Mouse (Mus musculus): Measurements from ENCODE around the gene Pctp. TPM values are rescaled to one million over a fixed set of nuclear protein-coding genes. Genes with fewer than 3 reads are reported as not detected.

Gene Pctp
- polyA plus RNA-seq, 1 experiment from 2014 or later = 0.90 TPM

GRCm38 (mm10) chr11:89986516-89986915 is 16.2 kb downstream of the Pctp start:
- WGBS = 93% methylated on average over 8 of the region's 8 CpGs
- no peak overlapping the region for H3K4me2 ChIP-seq (ENCODE audit: low read depth, low read length)
- ATAC-seq (ENCODE audit: low read depth) = no peak
- no peaks in the 10 kb centered on the region for H3K36me3 ChIP-seq (ENCODE audit: control insufficient read depth, insufficient read depth, low read length)
- H3K4me3 ChIP-seq (ENCODE audit: low read depth, low read length) = no peak overlapping the region
- H3K9me3 ChIP-seq (ENCODE audit: control insufficient read depth, low read length) = no peaks in the 10 kb centered on the region
- H3K9ac ChIP-seq (replicated peaks; ENCODE audit: low read depth, low read length) = no peak overlapping the region
- no peaks in the 10 kb centered on the region for H3K27me3 ChIP-seq (ENCODE audit: control insufficient read depth, insufficient read depth, low read length)
- no peaks in the 10 kb centered on the region for H3K4me1 ChIP-seq (ENCODE audit: control insufficient read depth, insufficient read depth, low read length)
- no peak overlapping the region for H3K27ac ChIP-seq (ENCODE audit: low read depth, low read length)

GRCm38 (mm10) chr11:89985200-89986187 is 17.2 kb downstream of the Pctp start:
- Histone ChIP-seq H3K4me3 (ENCODE audit: low read depth, low read length) (no peak overlapping the region), H3K27me3 (ENCODE audit: control insufficient read depth, insufficient read depth, low read length) (no peaks in the 10 kb centered on the region), H3K36me3 (ENCODE audit: control insufficient read depth, insufficient read depth, low read length) (no peaks in the 10 kb centered on the region), H3K4me1 (ENCODE audit: control insufficient read depth, insufficient read depth, low read length) (no peaks in the 10 kb centered on the region), H3K9ac (replicated peaks; ENCODE audit: low read depth, low read length) (no peak overlapping the region), H3K4me2 (ENCODE audit: low read depth, low read length) (no peak overlapping the region), H3K27ac (ENCODE audit: low read depth, low read length) (no peak overlapping the region), H3K9me3 (ENCODE audit: control insufficient read depth, low read length) (no peaks in the 10 kb centered on the region)
- 43% methylated on average over 10 of the region's 10 CpGs for WGBS
- ATAC-seq (ENCODE audit: low read depth) = no peak

- no peaks in the 10 kb centered on the region for H3K9me3 ChIP-seq (ENCODE audit: control insufficient read depth, low read length)
- no peak overlapping the region for H3K4me3 ChIP-seq (ENCODE audit: low read depth, low read length)
- no peaks in the 10 kb centered on the region for H3K27me3 ChIP-seq (ENCODE audit: control insufficient read depth, insufficient read depth, low read length)
- no peak overlapping the region for H3K9ac ChIP-seq (replicated peaks; ENCODE audit: low read depth, low read length)
- H3K36me3 ChIP-seq (ENCODE audit: control insufficient read depth, insufficient read depth, low read length) = no peaks in the 10 kb centered on the region
- H3K4me2 ChIP-seq (ENCODE audit: low read depth, low read length) = no peak overlapping the region
- no peak for ATAC-seq (ENCODE audit: low read depth)
- no peak overlapping the region for H3K27ac ChIP-seq (ENCODE audit: low read depth, low read length)
- no peaks in the 10 kb centered on the region for H3K4me1 ChIP-seq (ENCODE audit: control insufficient read depth, insufficient read depth, low read length)
- WGBS = 93% methylated on average over 5 of the region's 5 CpGs
Measured at GRCm38 (mm10) chr11:89984436-89984835, 18.3 kb downstream of the Pctp start.

- 71% methylated on average over 2 of the region's 2 CpGs for WGBS
- no peak overlapping the region for H3K9ac ChIP-seq (replicated peaks; ENCODE audit: low read depth, low read length)
Measured at GRCm38 (mm10) chr11:89982918-89983317, 19.8 kb downstream of the Pctp start.

GRCm38 (mm10) chr11:89980106-89980505 is 22.6 kb downstream of the Pctp start:
- 97% methylated on average over 2 of the region's 2 CpGs for WGBS
- no peak overlapping the region for H3K9ac ChIP-seq (replicated peaks; ENCODE audit: low read depth, low read length)
- no peaks in the 10 kb centered on the region for H3K36me3 ChIP-seq (ENCODE audit: control insufficient read depth, insufficient read depth, low read length)
- H3K27ac ChIP-seq (ENCODE audit: low read depth, low read length) = no peak overlapping the region
- no peak overlapping the region for H3K4me3 ChIP-seq (ENCODE audit: low read depth, low read length)
- no peaks in the 10 kb centered on the region for H3K9me3 ChIP-seq (ENCODE audit: control insufficient read depth, low read length)
- ATAC-seq (ENCODE audit: low read depth) = no peak
- H3K27me3 ChIP-seq (ENCODE audit: control insufficient read depth, insufficient read depth, low read length) = no peaks in the 10 kb centered on the region
- H3K4me1 ChIP-seq (ENCODE audit: control insufficient read depth, insufficient read depth, low read length) = peaks cover 4% of the 10 kb centered on the region; the same call in 1 of the 2 replicates
- H3K4me2 ChIP-seq (ENCODE audit: low read depth, low read length) = no peak overlapping the region

More at GRCm38 (mm10) chr11:89982918-89983317, 19.8 kb downstream of the Pctp start:
- H3K4me1 ChIP-seq (ENCODE audit: control insufficient read depth, insufficient read depth, low read length) = peaks cover 4% of the 10 kb centered on the region; the same call in 1 of the 2 replicates
- H3K27ac ChIP-seq (ENCODE audit: low read depth, low read length) = no peak overlapping the region
- no peaks in the 10 kb centered on the region for H3K36me3 ChIP-seq (ENCODE audit: control insufficient read depth, insufficient read depth, low read length)
- H3K9me3 ChIP-seq (ENCODE audit: control insufficient read depth, low read length) = no peaks in the 10 kb centered on the region
- H3K27me3 ChIP-seq (ENCODE audit: control insufficient read depth, insufficient read depth, low read length) = no peaks in the 10 kb centered on the region
- H3K4me2 ChIP-seq (ENCODE audit: low read depth, low read length) = no peak overlapping the region
- no peak for ATAC-seq (ENCODE audit: low read depth)
- no peak overlapping the region for H3K4me3 ChIP-seq (ENCODE audit: low read depth, low read length)

GRCm38 (mm10) chr11:89978914-89979818 is 23.5 kb downstream of the Pctp start:
- no peaks in the 10 kb centered on the region for H3K27me3 ChIP-seq (ENCODE audit: control insufficient read depth, insufficient read depth, low read length)
- no peaks in the 10 kb centered on the region for H3K9me3 ChIP-seq (ENCODE audit: control insufficient read depth, low read length)
- no peak overlapping the region for H3K9ac ChIP-seq (replicated peaks; ENCODE audit: low read depth, low read length)
- peaks cover 4% of the 10 kb centered on the region; the same call in 1 of the 2 replicates for H3K4me1 ChIP-seq (ENCODE audit: control insufficient read depth, insufficient read depth, low read length)
- H3K27ac ChIP-seq (ENCODE audit: low read depth, low read length) = no peak overlapping the region
- WGBS = 74% methylated on average over 11 of the region's 11 CpGs
- H3K4me3 ChIP-seq (ENCODE audit: low read depth, low read length) = no peak overlapping the region
- ATAC-seq (ENCODE audit: low read depth) = no peak
- no peak overlapping the region for H3K4me2 ChIP-seq (ENCODE audit: low read depth, low read length)
- H3K36me3 ChIP-seq (ENCODE audit: control insufficient read depth, insufficient read depth, low read length) = no peaks in the 10 kb centered on the region

- no peaks in the 10 kb centered on the region for H3K27me3 ChIP-seq (ENCODE audit: control insufficient read depth, insufficient read depth, low read length)
- H3K27ac ChIP-seq (ENCODE audit: low read depth, low read length) = no peak overlapping the region
- 26% methylated on average over 11 of the region's 11 CpGs for WGBS
- H3K36me3 ChIP-seq (ENCODE audit: control insufficient read depth, insufficient read depth, low read length) = no peaks in the 10 kb centered on the region
- peaks cover 4% of the 10 kb centered on the region; the same call in 1 of the 2 replicates for H3K4me1 ChIP-seq (ENCODE audit: control insufficient read depth, insufficient read depth, low read length)
- H3K4me2 ChIP-seq (ENCODE audit: low read depth, low read length) = no peak overlapping the region
- H3K9ac ChIP-seq (replicated peaks; ENCODE audit: low read depth, low read length) = no peak overlapping the region
- no peaks in the 10 kb centered on the region for H3K9me3 ChIP-seq (ENCODE audit: control insufficient read depth, low read length)
- H3K4me3 ChIP-seq (ENCODE audit: low read depth, low read length) = no peak overlapping the region
- no peak for ATAC-seq (ENCODE audit: low read depth)
Measured at GRCm38 (mm10) chr11:89978353-89978831, 24.3 kb downstream of the Pctp start.

- WGBS = 61% methylated on average over 7 of the region's 7 CpGs
- no peak overlapping the region for H3K9ac ChIP-seq (replicated peaks; ENCODE audit: low read depth, low read length)
Measured at GRCm38 (mm10) chr11:89977746-89978352, 24.8 kb downstream of the Pctp start.

More at GRCm38 (mm10) chr11:89977746-89978352, 24.8 kb downstream of the Pctp start:
- no peaks in the 10 kb centered on the region for H3K36me3 ChIP-seq (ENCODE audit: control insufficient read depth, insufficient read depth, low read length)
- no peak overlapping the region for H3K27ac ChIP-seq (ENCODE audit: low read depth, low read length)
- ATAC-seq (ENCODE audit: low read depth) = no peak
- peaks cover 4% of the 10 kb centered on the region; the same call in 1 of the 2 replicates for H3K4me1 ChIP-seq (ENCODE audit: control insufficient read depth, insufficient read depth, low read length)
- no peaks in the 10 kb centered on the region for H3K27me3 ChIP-seq (ENCODE audit: control insufficient read depth, insufficient read depth, low read length)
- no peak overlapping the region for H3K4me3 ChIP-seq (ENCODE audit: low read depth, low read length)
- H3K4me2 ChIP-seq (ENCODE audit: low read depth, low read length) = no peak overlapping the region
- H3K9me3 ChIP-seq (ENCODE audit: control insufficient read depth, low read length) = no peaks in the 10 kb centered on the region

All from neural tube, embryonic 14.5 days (tissue).